Mouse (Mus musculus) kidney, embryonic 15.5 days (tissue): ENCODE measurements around the gene Spata25. TPM values are rescaled to one million over a fixed set of nuclear protein-coding genes. Genes with fewer than 3 reads are reported as not detected.

Experiments used
- ATAC-seq: fragments of 200-750 bp; cut with Nextera tagmentation; replicated peaks from 2 replicates; pipeline ENCODE4 v1.8.0; 2017; ENCODE audit warnings: moderate TSS enrichment; ENCODE audit not compliant: low FRiP score
- H3K27ac ChIP-seq: fragments of 300-500 bp; sonication (generic); 2 replicates; pipeline ENCODE4 v1.5.1; 2015; ENCODE audit warnings: mild to moderate bottlenecking, inconsistent platforms
- H3K27me3 ChIP-seq: fragments of 300-500 bp; sonication (generic); 2 replicates; pipeline ENCODE4 v1.6.1; 2015; ENCODE audit warnings: inconsistent platforms
- H3K36me3 ChIP-seq: fragments of 300-500 bp; sonication (generic); 2 replicates; pipeline ENCODE4 v1.6.1; 2015; ENCODE audit warnings: inconsistent platforms
- H3K4me1 ChIP-seq: fragments of 300-500 bp; sonication (generic); 2 replicates; pipeline ENCODE4 v1.6.1; 2015; ENCODE audit warnings: inconsistent platforms
- H3K4me2 ChIP-seq: fragments of 300-500 bp; sonication (generic); 2 replicates; pipeline ENCODE4 v1.6.1; 2015; ENCODE audit warnings: moderate library complexity, mild to moderate bottlenecking, inconsistent platforms
- H3K4me3 ChIP-seq: fragments of 300-500 bp; sonication (generic); replicated peaks from 2 replicates; pipeline ENCODE4 v1.5.1; 2015; ENCODE audit warnings: mild to moderate bottlenecking, inconsistent platforms
- H3K9ac ChIP-seq: fragments of 300-500 bp; sonication (generic); 2 replicates; pipeline ENCODE4 v1.6.1; 2015; ENCODE audit warnings: mild to moderate bottlenecking, inconsistent platforms
- H3K9me3 ChIP-seq: fragments of 300-500 bp; sonication (generic); replicated peaks from 2 replicates; pipeline ENCODE4 v1.6.1; 2016; ENCODE audit warnings: inconsistent platforms
- WGBS: fragments of 180-500 bp; shearing (Covaris S2); methylation state at CpG from one replicate; pipeline ENCODE4 v1.1.7; 2015; ENCODE audit warnings: mixed read lengths; 5-methylcytosine and 5-hydroxymethylcytosine counted together
- polyA plus RNA-seq: library from polyadenylated mRNA; unstranded; fragments of >200 nt; fragmentation: Nextera tagmentation; extraction: Ambion mirVana; gene quantifications from 2 replicates; pipeline ENCODE4 v1.2.1, GENCODE M21; 2015

Spata25 gene
- polyA plus RNA-seq, 1 experiment from 2014 or later, result 0.21 TPM

GRCm38 (mm10) chr2:164822636-164823165 is 5.6 kb downstream of the Spata25 start, which contains the start of gene Zswim1:
Gene Zswim1 (plus strand): TSS chr2:164822686.
- Histone ChIP-seq H3K36me3 (peaks cover 48% of the 10 kb centered on the region), H3K27me3 (no peaks in the 10 kb centered on the region), H3K4me1 (peaks cover 21% of the 10 kb centered on the region), H3K9me3 (no peaks in the 10 kb centered on the region), H3K27ac (peak within 1 kb of the TSS; percentile 86), H3K4me2 (peak within 1 kb of the TSS; percentile 57), H3K9ac (peak within 1 kb of the TSS; percentile 61), H3K4me3 (peak within 1 kb of the TSS; percentile 87)
- peak; percentile 99 for ATAC-seq
- under 1% methylated on average over 32 of the region's 32 CpGs for WGBS

DNA sequence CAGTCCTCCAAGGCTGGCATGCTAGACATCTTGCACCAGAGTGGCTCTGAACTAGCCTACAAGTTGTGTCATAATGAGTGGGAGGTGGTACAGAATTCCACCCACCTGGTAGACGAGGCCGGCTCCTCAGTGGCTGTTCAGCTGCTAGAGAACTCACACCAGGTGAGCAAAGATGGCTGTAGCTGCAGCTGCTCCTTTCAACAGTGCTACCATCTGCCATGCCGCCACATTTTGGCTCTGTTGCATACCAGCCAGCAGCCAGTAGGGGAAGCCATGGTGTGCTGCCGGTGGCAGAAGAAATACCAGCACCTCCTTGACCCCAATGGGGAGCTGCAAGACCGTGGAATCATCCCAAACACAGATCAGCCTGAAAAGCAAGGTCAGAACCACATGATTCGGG is 7.3 kb downstream of the Spata25 start:
- Histone ChIP-seq H3K9ac (no peak overlapping the region), H3K4me2 (no peak overlapping the region), H3K4me1 (peaks cover 24% of the 10 kb centered on the region), H3K27ac (no peak overlapping the region), H3K4me3 (no peak overlapping the region), H3K27me3 (no peaks in the 10 kb centered on the region), H3K36me3 (peaks cover 31% of the 10 kb centered on the region), H3K9me3 (no peaks in the 10 kb centered on the region)
- ATAC-seq, result no peak
- 85% methylated on average over 6 of the region's 6 CpGs for WGBS

DNA sequence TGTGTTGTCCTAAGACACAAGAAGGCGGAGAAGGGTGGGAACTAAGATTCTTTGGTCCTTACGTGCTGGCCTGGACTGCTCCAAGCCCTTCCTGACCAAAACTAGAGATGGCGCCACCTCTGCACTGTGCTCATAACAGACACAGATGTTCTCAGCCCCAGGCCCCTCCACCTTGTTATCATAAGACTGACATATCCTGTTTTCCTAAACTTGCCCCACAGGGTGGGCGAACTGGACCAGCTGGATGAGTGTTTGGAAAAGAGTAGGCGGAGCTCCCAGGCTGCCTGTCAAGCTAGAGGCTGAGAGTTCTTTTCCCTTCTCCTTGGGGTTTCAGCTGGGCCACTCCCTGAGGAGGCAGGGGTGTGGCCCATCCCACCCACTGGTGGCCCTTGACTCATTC is 10.6 kb downstream of the Spata25 start:
- Histone ChIP-seq H3K27ac (no peak overlapping the region), H3K4me3 (no peak overlapping the region), H3K9me3 (no peaks in the 10 kb centered on the region), H3K36me3 (peaks cover 17% of the 10 kb centered on the region), H3K9ac (no peak overlapping the region), H3K4me1 (peaks cover 13% of the 10 kb centered on the region), H3K27me3 (no peaks in the 10 kb centered on the region), H3K4me2 (no peak overlapping the region)
- no peak for ATAC-seq
- WGBS, result 60% methylated on average over 5 of the region's 5 CpGs

GRCm38 (mm10) chr2:164817206-164817605 is 11.1 kb downstream of the Spata25 start:
- Histone ChIP-seq H3K27me3 (no peaks in the 10 kb centered on the region), H3K4me3 (no peak overlapping the region), H3K9ac (no peak overlapping the region), H3K4me2 (no peak overlapping the region), H3K4me1 (peaks cover 9% of the 10 kb centered on the region), H3K9me3 (no peaks in the 10 kb centered on the region), H3K36me3 (peaks cover 21% of the 10 kb centered on the region), H3K27ac (no peak overlapping the region)
- no peak for ATAC-seq
- WGBS, result 83% methylated on average over 6 of the region's 6 CpGs

GRCm38 (mm10) chr2:164815821-164816220 is 12.5 kb downstream of the Spata25 start:
- peaks cover 7% of the 10 kb centered on the region for H3K4me1 ChIP-seq
- no peak overlapping the region for H3K9ac ChIP-seq
- no peak overlapping the region for H3K27ac ChIP-seq
- 91% methylated on average over 8 of the region's 8 CpGs for WGBS
- no peaks in the 10 kb centered on the region for H3K27me3 ChIP-seq
- no peak overlapping the region for H3K4me2 ChIP-seq
- H3K36me3 ChIP-seq, result peaks cover 11% of the 10 kb centered on the region
- no peak for ATAC-seq
- no peak overlapping the region for H3K4me3 ChIP-seq
- no peaks in the 10 kb centered on the region for H3K9me3 ChIP-seq

GRCm38 (mm10) chr2:164815348-164815747 is 13.0 kb downstream of the Spata25 start:
- ATAC-seq, result no peak
- 87% methylated on average over 5 of the region's 5 CpGs for WGBS
- H3K4me2 ChIP-seq, result no peak overlapping the region
- peaks cover 11% of the 10 kb centered on the region; the same call in 1 of the 2 replicates for H3K36me3 ChIP-seq
- no peak overlapping the region for H3K4me3 ChIP-seq
- H3K4me1 ChIP-seq, result peaks cover 7% of the 10 kb centered on the region
- no peak overlapping the region for H3K27ac ChIP-seq
- no peaks in the 10 kb centered on the region for H3K27me3 ChIP-seq
- no peak overlapping the region for H3K9ac ChIP-seq
- no peaks in the 10 kb centered on the region for H3K9me3 ChIP-seq

DNA sequence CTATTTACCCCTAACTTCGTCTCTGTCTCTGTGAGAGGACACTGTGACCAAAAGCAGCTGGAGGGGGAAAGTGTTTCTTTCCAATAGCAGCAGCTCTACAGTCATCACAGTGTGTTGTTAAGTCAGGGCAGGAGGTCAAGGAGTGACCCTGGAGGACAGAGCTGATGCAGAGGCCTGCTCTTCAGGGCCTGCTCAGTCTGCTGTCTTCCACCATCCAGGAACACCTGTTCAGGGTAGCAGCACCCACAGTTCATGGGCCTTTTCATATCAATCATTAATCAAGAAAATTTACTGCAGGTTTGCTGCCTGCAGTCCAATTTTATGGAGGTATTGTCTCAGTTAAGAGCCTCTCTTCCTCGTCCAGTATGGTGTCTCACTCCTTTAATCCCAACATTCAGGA is 14.8 kb downstream of the Spata25 start:
- H3K27ac ChIP-seq, result no peak overlapping the region
- no peaks in the 10 kb centered on the region for H3K9me3 ChIP-seq
- no peak overlapping the region for H3K4me3 ChIP-seq
- no peaks in the 10 kb centered on the region for H3K27me3 ChIP-seq
- WGBS, result 40% methylated on average over 2 of the region's 2 CpGs
- H3K4me2 ChIP-seq, result no peak overlapping the region
- H3K9ac ChIP-seq, result no peak overlapping the region
- ATAC-seq, result no peak
- H3K36me3 ChIP-seq, result peaks cover 13% of the 10 kb centered on the region; the same call in 1 of the 2 replicates
- H3K4me1 ChIP-seq, result peaks cover 7% of the 10 kb centered on the region

DNA sequence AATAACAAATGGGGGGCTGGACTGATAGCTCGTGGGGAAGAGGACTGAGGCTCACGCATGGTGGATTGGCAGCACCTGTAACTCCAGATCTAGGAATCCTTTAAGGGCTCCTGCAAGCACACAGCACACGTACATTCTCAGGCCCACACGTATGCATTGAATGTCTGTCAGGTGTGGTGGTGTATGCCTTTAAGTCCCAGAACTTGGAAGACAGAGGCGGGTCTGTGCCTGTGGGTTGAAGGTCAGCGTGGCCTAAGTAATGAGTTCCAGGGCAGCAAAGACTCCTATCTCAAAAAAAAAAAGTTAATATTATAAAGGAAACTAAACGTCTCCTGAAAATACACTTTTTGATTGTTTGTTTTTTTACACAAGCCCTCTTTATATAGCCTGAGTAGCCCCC is 21.7 kb downstream of the Spata25 start:
- no peak overlapping the region for H3K4me2 ChIP-seq
- H3K4me1 ChIP-seq, result peaks cover 32% of the 10 kb centered on the region
- H3K9me3 ChIP-seq, result no peaks in the 10 kb centered on the region
- peaks cover 23% of the 10 kb centered on the region for H3K36me3 ChIP-seq
- no peak overlapping the region for H3K9ac ChIP-seq
- no peaks in the 10 kb centered on the region for H3K27me3 ChIP-seq
- no peak overlapping the region for H3K27ac ChIP-seq
- 81% methylated on average over 7 of the region's 7 CpGs for WGBS
- H3K4me3 ChIP-seq, result no peak overlapping the region
- ATAC-seq, result no peak

DNA sequence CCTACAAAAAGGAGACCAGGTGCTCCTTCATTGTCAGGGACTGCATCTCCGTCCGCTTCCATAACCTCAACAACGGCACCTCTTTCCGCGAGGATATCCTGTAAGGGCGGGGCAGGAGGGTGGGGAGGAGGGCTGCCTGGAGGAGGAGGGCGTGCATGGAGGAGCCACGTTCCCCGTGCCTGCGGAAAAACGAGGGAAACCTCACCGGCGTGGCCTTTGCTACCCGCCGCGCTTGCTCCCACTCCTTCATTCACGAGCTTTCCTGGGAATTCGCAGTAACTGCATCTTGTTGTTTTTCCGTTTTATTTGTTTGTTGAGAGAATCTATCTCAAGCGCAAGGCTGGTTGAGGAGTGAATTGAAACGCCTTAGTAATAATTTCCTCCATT is 23.0 kb downstream of the Spata25 start:
- Histone ChIP-seq H3K36me3 (peaks cover 31% of the 10 kb centered on the region), H3K4me1 (peaks cover 32% of the 10 kb centered on the region), H3K9ac (peak overlapping the region; percentile 70), H3K4me2 (peak overlapping the region; percentile 89), H3K27ac (peak overlapping the region; percentile 91), H3K4me3 (peak overlapping the region; percentile 93), H3K27me3 (no peaks in the 10 kb centered on the region), H3K9me3 (no peaks in the 10 kb centered on the region)
- ATAC-seq, result peak; percentile 73
- WGBS, result 1% methylated on average over 21 of the region's 21 CpGs

- H3K27ac ChIP-seq, result peak within 1 kb of the TSS; percentile 91
- no peaks in the 10 kb centered on the region for H3K27me3 ChIP-seq
- no peaks in the 10 kb centered on the region for H3K9me3 ChIP-seq
- peaks cover 32% of the 10 kb centered on the region for H3K4me1 ChIP-seq
- H3K9ac ChIP-seq, result peak within 1 kb of the TSS; percentile 79
- peaks cover 37% of the 10 kb centered on the region for H3K36me3 ChIP-seq
- WGBS, result under 1% methylated on average over 47 of the region's 47 CpGs
- peak; percentile 96 for ATAC-seq
- H3K4me2 ChIP-seq, result peak within 1 kb of the TSS; percentile 89
- H3K4me3 ChIP-seq, result peak within 1 kb of the TSS; percentile 93
Measured at GRCm38 (mm10) chr2:164804533-164805331, 23.6 kb downstream of the Spata25 start, which contains the start of the genes Acot8 and Zswim3. Gene Acot8 (minus strand): TSS chr2:164804882. Gene Zswim3 (plus strand): TSS chr2:164805098.

- WGBS, result 55% methylated on average over 1 of the region's 1 CpGs
- peaks cover 32% of the 10 kb centered on the region for H3K4me1 ChIP-seq
- H3K27me3 ChIP-seq, result no peaks in the 10 kb centered on the region
- H3K9me3 ChIP-seq, result no peaks in the 10 kb centered on the region
- peaks cover 41% of the 10 kb centered on the region for H3K36me3 ChIP-seq
- ATAC-seq, result no peak
- peak overlapping the region; percentile 69 for H3K4me2 ChIP-seq
- peak overlapping the region; percentile 91; the same call in 1 of the 2 replicates for H3K27ac ChIP-seq
- peak overlapping the region; percentile 79 for H3K9ac ChIP-seq
- peak overlapping the region; percentile 93 for H3K4me3 ChIP-seq
Measured at GRCm38 (mm10) chr2:164803921-164804313, 24.4 kb downstream of the Spata25 start.

DNA sequence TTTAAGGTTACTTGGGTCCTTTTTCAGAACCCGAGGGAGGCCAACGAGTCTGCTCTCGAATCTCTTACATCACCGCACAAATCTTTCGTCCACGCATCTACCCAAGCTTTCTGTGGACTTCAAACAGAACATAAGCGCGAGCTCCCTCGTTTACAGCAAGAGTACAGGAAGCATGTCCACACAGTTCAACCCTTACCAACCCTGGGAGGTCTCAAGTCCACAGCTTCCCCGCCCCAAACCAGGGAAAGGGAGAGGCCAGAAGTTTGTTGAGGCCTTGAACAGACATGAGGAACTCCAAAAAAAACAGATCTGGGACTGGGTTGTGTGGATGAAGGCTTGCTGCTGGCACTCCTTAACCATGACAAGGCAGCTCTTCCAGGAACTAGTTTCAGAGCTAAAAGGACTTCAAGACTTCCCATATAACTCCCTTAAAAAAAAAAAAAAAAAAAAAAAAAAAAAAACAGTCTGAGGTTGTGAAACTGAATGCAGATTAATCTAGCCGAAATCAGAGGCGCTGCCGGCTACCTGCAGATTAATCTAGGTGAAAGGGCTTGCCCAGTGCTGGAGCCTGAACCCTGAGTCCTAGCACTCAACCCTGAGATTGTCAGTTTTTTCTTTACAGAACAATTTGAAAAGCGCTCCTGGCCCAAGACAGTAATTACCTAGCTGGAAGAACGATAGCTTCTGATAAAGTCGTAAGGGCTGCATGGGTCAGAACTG is 25.0 kb downstream of the Spata25 start:
- Histone ChIP-seq H3K36me3 (peaks cover 41% of the 10 kb centered on the region), H3K27me3 (no peaks in the 10 kb centered on the region), H3K9ac (peak overlapping the region; percentile 79), H3K27ac (no peak overlapping the region), H3K9me3 (no peaks in the 10 kb centered on the region), H3K4me3 (peak overlapping the region; percentile 93), H3K4me1 (peaks cover 32% of the 10 kb centered on the region), H3K4me2 (peak overlapping the region; percentile 69)
- 87% methylated on average over 16 of the region's 16 CpGs for WGBS
- ATAC-seq, result no peak
